Mouse (Mus musculus) testis, adult 2 months (tissue): ENCODE measurements around the gene Gm49387.

Source experiments
- CTCF ChIP-seq: fragments of 200-500 bp; IDR thresholded peaks from 2 replicates; pipeline ENCODE4 v1.5.1; 2012; ENCODE audit warnings: low read depth, mild to moderate bottlenecking, inconsistent platforms, low read length, moderate library complexity; ENCODE audit not compliant: control insufficient read depth, insufficient read depth, insufficient replicate concordance
- POLR2A ChIP-seq: fragments of 200-500 bp; IDR thresholded peaks from 2 replicates; pipeline ENCODE4 v1.6.1; 2012; ENCODE audit warnings: low read depth, mild to moderate bottlenecking, inconsistent platforms, low read length, moderate library complexity; ENCODE audit not compliant: control insufficient read depth

- TF ChIP-seq CTCF (no peak), POLR2A (no peak)
These were observed 76.1 kb downstream of the Gm49387 start for GRCm38 (mm10) chr14:31564452-31565179.
